Mouse (Mus musculus): Measurements from ENCODE around the gene Daam1. TPM values are rescaled to one million over a fixed set of nuclear protein-coding genes. Genes with fewer than 3 reads are reported as not detected.

The Daam1 gene
- polyA plus RNA-seq, 1 experiment from 2014 or later = 5.0 TPM

DNA sequence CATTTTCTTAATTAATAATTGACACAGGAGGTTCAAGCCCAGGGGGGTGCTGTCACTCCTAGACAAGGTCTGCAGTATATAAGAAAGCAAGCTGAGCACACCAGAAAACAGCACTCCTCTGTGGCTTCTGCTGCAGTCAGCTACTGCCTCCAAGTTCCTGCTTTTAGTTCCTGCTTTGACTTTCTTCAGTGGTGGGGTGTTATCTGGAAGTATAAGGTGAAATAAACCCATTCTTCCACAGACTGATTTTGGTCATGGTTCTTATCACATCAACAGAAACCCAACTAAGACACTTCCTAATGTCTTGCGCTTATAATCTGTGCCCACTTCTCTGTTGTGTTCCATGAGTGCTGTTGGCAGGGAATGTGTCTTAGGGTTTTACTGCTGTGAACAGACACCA is 71.4 kb downstream of the Daam1 start:
- H3K4me1 ChIP-seq (replicated peaks; ENCODE audit: insufficient read depth, low read length) = 0 out of 2 replicates have a peak, but pooled peaks cover 2% of the 10 kb centered on the region
- no peak for DNase-seq (ENCODE audit: low spot score)
- no peaks in the 10 kb centered on the region for H3K9me3 ChIP-seq (replicated peaks; ENCODE audit: low read length)
- ATAC-seq (replicated peaks; ENCODE audit: low FRiP score, low read depth) = no peak
- H3K9ac ChIP-seq (ENCODE audit: low read depth, low read length) = no peak overlapping the region
- H3K4me3 ChIP-seq (replicated peaks; ENCODE audit: low read depth, low read length) = no peak overlapping the region
- H3K4me2 ChIP-seq (ENCODE audit: low read length) = no peak overlapping the region
- H3K27me3 ChIP-seq (ENCODE audit: insufficient read depth, low read length) = no peaks in the 10 kb centered on the region
- H3K27ac ChIP-seq = no peak overlapping the region
- peaks cover 10% of the 10 kb centered on the region; the same call in 1 of the 2 replicates for H3K36me3 ChIP-seq (ENCODE audit: insufficient read depth, low read length)
- no peak for TF ChIP-seq CTCF (IDR thresholded peaks at IDR 0.05; ENCODE audit: low read depth)
- WGBS = 100% methylated on average over 1 of the region's 1 CpGs

DNA sequence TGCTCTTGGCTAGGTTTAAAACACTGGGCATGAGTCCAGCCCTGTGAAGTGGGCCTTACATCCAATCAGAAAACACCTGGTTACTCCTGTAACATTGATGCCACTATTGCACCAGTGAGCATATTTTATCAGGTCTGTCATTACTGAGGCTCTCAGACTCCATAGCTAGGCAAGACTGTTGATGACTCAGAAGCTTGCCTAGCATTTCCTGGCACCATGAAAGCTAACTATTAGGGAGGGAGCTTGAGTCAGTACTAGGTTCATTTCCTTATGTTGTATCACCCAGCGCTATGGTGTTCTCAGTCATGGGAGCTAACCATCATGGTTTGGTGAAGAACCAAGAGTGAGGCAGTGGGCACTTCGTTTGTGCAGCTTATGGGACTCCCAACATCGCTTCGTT is 72.3 kb downstream of the Daam1 start:
- TF ChIP-seq CTCF (IDR thresholded peaks at IDR 0.05; ENCODE audit: low read depth) = no peak
- H3K27ac ChIP-seq = no peak overlapping the region
- no peak overlapping the region for H3K4me3 ChIP-seq (replicated peaks; ENCODE audit: low read depth, low read length)
- H3K27me3 ChIP-seq (ENCODE audit: insufficient read depth, low read length) = no peaks in the 10 kb centered on the region
- no peak overlapping the region for H3K4me2 ChIP-seq (ENCODE audit: low read length)
- DNase-seq (ENCODE audit: low spot score) (no peak), ATAC-seq (replicated peaks; ENCODE audit: low FRiP score, low read depth) (no peak)
- 94% methylated on average over 4 of the region's 4 CpGs for WGBS
- H3K9ac ChIP-seq (ENCODE audit: low read depth, low read length) = no peak overlapping the region
- 0 out of 2 replicates have a peak, but pooled peaks cover 2% of the 10 kb centered on the region for H3K4me1 ChIP-seq (replicated peaks; ENCODE audit: insufficient read depth, low read length)
- no peaks in the 10 kb centered on the region for H3K9me3 ChIP-seq (replicated peaks; ENCODE audit: low read length)
- 0 out of 2 replicates have a peak, but pooled peaks cover 5% of the 10 kb centered on the region for H3K36me3 ChIP-seq (ENCODE audit: insufficient read depth, low read length)

DNA sequence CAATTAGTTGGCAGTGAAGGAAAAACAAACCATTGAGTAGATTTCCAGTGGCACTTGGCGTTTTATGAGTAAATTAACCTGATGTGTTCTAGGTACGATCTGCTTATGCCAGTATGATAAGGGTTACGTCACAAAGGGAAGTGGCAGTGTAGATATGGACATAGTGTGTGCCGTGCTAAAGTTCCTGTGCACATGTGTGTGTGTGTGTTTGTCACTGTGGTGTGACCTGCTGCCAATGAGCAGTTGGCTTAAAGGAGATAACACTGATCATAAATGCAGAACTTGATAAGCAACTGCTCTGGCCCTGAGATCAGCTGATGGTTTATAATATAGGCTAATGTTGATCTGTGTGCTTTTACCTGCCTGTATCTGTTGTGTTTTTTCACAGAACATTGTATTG is 73.4 kb downstream of the Daam1 start:
- 0 out of 2 replicates have a peak, but pooled peaks cover 2% of the 10 kb centered on the region for H3K4me1 ChIP-seq (replicated peaks; ENCODE audit: insufficient read depth, low read length)
- ATAC-seq (replicated peaks; ENCODE audit: low FRiP score, low read depth) (no peak), DNase-seq (ENCODE audit: low spot score) (no peak)
- H3K4me3 ChIP-seq (replicated peaks; ENCODE audit: low read depth, low read length) = no peak overlapping the region
- 0 out of 2 replicates have a peak, but pooled peaks cover 5% of the 10 kb centered on the region for H3K36me3 ChIP-seq (ENCODE audit: insufficient read depth, low read length)
- 79% methylated on average over 4 of the region's 4 CpGs for WGBS
- H3K9me3 ChIP-seq (replicated peaks; ENCODE audit: low read length) = no peaks in the 10 kb centered on the region
- no peaks in the 10 kb centered on the region for H3K27me3 ChIP-seq (ENCODE audit: insufficient read depth, low read length)
- no peak overlapping the region for H3K9ac ChIP-seq (ENCODE audit: low read depth, low read length)
- H3K27ac ChIP-seq = no peak overlapping the region
- TF ChIP-seq CTCF (IDR thresholded peaks at IDR 0.05; ENCODE audit: low read depth) = no peak
- no peak overlapping the region for H3K4me2 ChIP-seq (ENCODE audit: low read length)

DNA sequence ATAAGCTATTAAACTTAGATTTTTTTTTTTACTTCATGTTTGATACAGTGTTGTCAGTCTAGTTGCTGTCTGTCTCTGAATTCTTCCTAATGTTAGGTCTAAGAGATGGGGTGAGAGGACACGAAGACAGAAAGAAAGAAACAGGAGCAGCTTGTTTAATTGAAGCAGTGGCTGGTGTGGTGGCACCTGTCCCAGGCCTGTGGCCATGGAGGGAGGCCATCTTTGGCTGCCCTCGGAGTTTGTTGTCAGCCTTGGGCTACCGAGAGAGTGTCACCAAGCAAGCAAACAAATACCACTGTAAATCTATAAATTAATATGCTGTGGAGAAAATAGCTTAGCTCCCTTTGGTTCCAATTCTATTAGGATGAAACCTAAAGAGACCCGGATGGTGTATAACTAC is 74.0 kb downstream of the Daam1 start:
- H3K4me3 ChIP-seq (replicated peaks; ENCODE audit: low read depth, low read length) = no peak overlapping the region
- no peak overlapping the region for H3K9ac ChIP-seq (ENCODE audit: low read depth, low read length)
- no peak for DNase-seq (ENCODE audit: low spot score)
- H3K9me3 ChIP-seq (replicated peaks; ENCODE audit: low read length) = no peaks in the 10 kb centered on the region
- no peaks in the 10 kb centered on the region for H3K27me3 ChIP-seq (ENCODE audit: insufficient read depth, low read length)
- WGBS = 80% methylated on average over 4 of the region's 4 CpGs
- ATAC-seq (replicated peaks; ENCODE audit: low FRiP score, low read depth) = no peak
- no peak for TF ChIP-seq CTCF (IDR thresholded peaks at IDR 0.05; ENCODE audit: low read depth)
- H3K36me3 ChIP-seq (ENCODE audit: insufficient read depth, low read length) = 0 out of 2 replicates have a peak, but pooled peaks cover 5% of the 10 kb centered on the region
- H3K4me1 ChIP-seq (replicated peaks; ENCODE audit: insufficient read depth, low read length) = peaks cover 4% of the 10 kb centered on the region; the same call in 1 of the 2 replicates
- H3K4me2 ChIP-seq (ENCODE audit: low read length) = no peak overlapping the region
- H3K27ac ChIP-seq = no peak overlapping the region

DNA sequence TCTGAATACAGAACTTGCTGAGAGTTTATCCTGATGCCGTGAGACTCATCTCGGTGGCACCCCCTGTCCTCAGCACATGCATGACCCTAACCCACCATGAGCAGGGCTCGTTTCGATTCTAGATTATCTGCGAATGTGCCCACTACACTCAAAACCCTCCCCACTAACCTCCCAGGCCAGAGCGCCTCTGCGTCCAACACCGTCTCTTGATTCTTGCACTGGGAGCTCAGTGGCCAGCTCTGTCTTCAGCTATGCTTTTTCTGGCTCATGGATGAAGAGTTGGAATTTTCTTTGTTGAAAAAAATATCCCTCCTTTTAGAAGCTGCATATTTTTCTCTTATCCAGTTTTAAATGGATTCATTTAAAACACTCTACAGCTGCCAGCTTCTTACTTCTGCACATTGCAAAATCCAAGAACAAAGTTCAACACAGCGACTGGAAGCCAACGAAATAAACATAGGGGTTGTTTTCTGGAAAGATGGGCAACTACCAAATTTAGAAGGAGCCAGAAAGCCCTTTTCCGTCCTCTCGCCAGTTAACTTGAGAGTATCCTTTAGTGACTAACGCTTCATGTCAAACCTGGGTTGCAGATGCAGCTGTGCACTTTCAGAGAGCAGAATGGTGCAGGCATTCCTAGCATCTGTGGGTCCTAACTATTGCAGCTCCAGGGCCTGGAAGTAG is 74.9 kb downstream of the Daam1 start:
- no peak for ATAC-seq (replicated peaks; ENCODE audit: low FRiP score, low read depth)
- H3K27ac ChIP-seq = peak overlapping the region; percentile 13; the same call in 1 of the 2 replicates
- H3K9ac ChIP-seq (ENCODE audit: low read depth, low read length) = no peak overlapping the region
- H3K4me1 ChIP-seq (replicated peaks; ENCODE audit: insufficient read depth, low read length) = peaks cover 8% of the 10 kb centered on the region; the same call in 1 of the 2 replicates
- H3K4me2 ChIP-seq (ENCODE audit: low read length) = no peak overlapping the region
- TF ChIP-seq CTCF (IDR thresholded peaks at IDR 0.05; ENCODE audit: low read depth) = no peak
- 0 out of 2 replicates have a peak, but pooled peaks cover 5% of the 10 kb centered on the region for H3K36me3 ChIP-seq (ENCODE audit: insufficient read depth, low read length)
- DNase-seq (ENCODE audit: low spot score) = no peak
- 81% methylated on average over 13 of the region's 13 CpGs for WGBS
- no peaks in the 10 kb centered on the region for H3K27me3 ChIP-seq (ENCODE audit: insufficient read depth, low read length)
- no peaks in the 10 kb centered on the region for H3K9me3 ChIP-seq (replicated peaks; ENCODE audit: low read length)
- H3K4me3 ChIP-seq (replicated peaks; ENCODE audit: low read depth, low read length) = no peak overlapping the region

DNA sequence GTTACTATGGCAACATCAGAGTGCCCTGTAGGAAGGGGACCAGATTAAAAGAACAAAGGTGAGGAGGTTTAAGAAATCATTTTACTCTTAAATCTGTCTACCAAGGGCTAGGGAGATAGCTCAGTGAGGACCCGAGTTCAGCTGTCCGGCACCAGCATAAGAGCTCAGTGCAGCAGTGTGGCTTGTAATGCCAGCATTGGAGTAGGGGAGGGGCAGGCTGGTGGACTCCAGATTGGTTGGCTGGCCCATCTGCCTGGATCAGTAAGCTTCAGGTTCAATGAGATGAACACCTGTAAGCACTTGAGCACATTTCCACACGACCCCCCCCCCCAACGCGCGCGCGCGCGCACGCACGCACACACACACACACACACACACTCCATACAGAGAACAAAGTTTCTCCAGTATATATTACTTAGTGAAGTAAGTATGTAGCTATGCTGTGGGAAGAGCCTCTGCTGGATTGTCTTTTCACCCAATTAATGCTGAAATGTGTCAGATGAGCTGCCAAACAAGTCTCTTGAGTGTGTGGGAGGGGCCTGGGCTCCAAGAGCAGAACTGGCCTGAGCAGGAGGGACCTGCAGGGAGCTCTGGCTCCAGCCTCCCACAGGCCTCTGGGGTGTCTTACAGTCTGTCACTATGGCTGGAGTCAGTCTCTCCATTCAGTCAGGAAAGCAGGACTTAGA is 75.8 kb downstream of the Daam1 start:
- H3K36me3 ChIP-seq (ENCODE audit: insufficient read depth, low read length) = 0 out of 2 replicates have a peak, but pooled peaks cover 5% of the 10 kb centered on the region
- H3K4me1 ChIP-seq (replicated peaks; ENCODE audit: insufficient read depth, low read length) = peaks cover 8% of the 10 kb centered on the region; the same call in 1 of the 2 replicates
- no peak overlapping the region for H3K27ac ChIP-seq
- DNase-seq (ENCODE audit: low spot score) = peak; percentile 43
- ATAC-seq (replicated peaks; ENCODE audit: low FRiP score, low read depth) = no peak
- no peaks in the 10 kb centered on the region for H3K27me3 ChIP-seq (ENCODE audit: insufficient read depth, low read length)
- WGBS = 83% methylated on average over 12 of the region's 12 CpGs
- H3K9me3 ChIP-seq (replicated peaks; ENCODE audit: low read length) = no peaks in the 10 kb centered on the region
- no peak overlapping the region for H3K9ac ChIP-seq (ENCODE audit: low read depth, low read length)
- no peak overlapping the region for H3K4me3 ChIP-seq (replicated peaks; ENCODE audit: low read depth, low read length)
- no peak for TF ChIP-seq CTCF (IDR thresholded peaks at IDR 0.05; ENCODE audit: low read depth)
- H3K4me2 ChIP-seq (ENCODE audit: low read length) = no peak overlapping the region
